Mouse (Mus musculus) CH12.LX (cell line): ENCODE measurements around the gene Bbs7. TPM values are rescaled to one million over a fixed set of nuclear protein-coding genes. Genes with fewer than 3 reads are reported as not detected.

ENCODE experiments used
- DNase-seq: peaks from one replicate; pipeline ENCODE4 v3.0.0-alpha.2; 2013; ENCODE audit errors: extremely low read depth
- H3K27ac ChIP-seq: 2 replicates; pipeline ENCODE4 v1.5.1; 2012; ENCODE audit warnings: low read depth, mild to moderate bottlenecking, control low read depth, moderate library complexity; ENCODE audit not compliant: insufficient read depth
- H3K27me3 ChIP-seq: replicated peaks from 2 replicates; pipeline ENCODE3; 2012; ENCODE audit warnings: inconsistent platforms
- H3K36me3 ChIP-seq, 2 experiments: replicated peaks in 1 of 2; 2 replicates each; pipeline versions ENCODE3 to v1.6.1; 2012; ENCODE audit warnings: inconsistent platforms in 1 of 2, low read length in 1 of 2, mild to moderate bottlenecking in 1 of 2, mixed read lengths in 1 of 2, moderate library complexity in 1 of 2; ENCODE audit not compliant: control insufficient read depth in 1 of 2, insufficient read depth in 1 of 2
- H3K4me1 ChIP-seq, 2 experiments: 2 replicates each; pipeline ENCODE4 v1.6.1; 2012; ENCODE audit warnings: inconsistent platforms in 1 of 2, moderate library complexity in 1 of 2; ENCODE audit not compliant: insufficient read depth in 2 of 2, control insufficient read depth in 1 of 2
- H3K4me2 ChIP-seq: 2 replicates; pipeline ENCODE4 v1.6.1; 2012; ENCODE audit warnings: low read depth, mild to moderate bottlenecking, control low read depth; ENCODE audit not compliant: poor library complexity, insufficient read depth, severe bottlenecking
- H3K4me3 ChIP-seq, 3 experiments: fragments of 150-350 bp in 1 of 3; sonication (generic) in 1 of 3; replicated peaks in 1 of 3; 2 replicates each; pipeline versions ENCODE3 to v1.5.1; 2011 to 2012; ENCODE audit warnings: low read depth in 2 of 3, low read length in 2 of 3, mild to moderate bottlenecking in 2 of 3, moderate library complexity in 2 of 3, control low read depth in 1 of 3, improper control_type of control experiment in 1 of 3, inconsistent platforms in 1 of 3, mixed read lengths in 1 of 3; ENCODE audit not compliant: poor library complexity in 1 of 3
- H3K79me2 ChIP-seq: replicated peaks from 2 replicates; pipeline ENCODE4 v1.6.1; 2012; ENCODE audit warnings: mild to moderate bottlenecking, moderate library complexity; ENCODE audit not compliant: control insufficient read depth, poor library complexity, insufficient read depth, severe bottlenecking; ENCODE audit errors: extremely low read depth
- H3K9ac ChIP-seq: 2 replicates; pipeline ENCODE4 v1.6.1; 2012; ENCODE audit warnings: low read depth, mild to moderate bottlenecking, control low read depth, moderate library complexity; ENCODE audit not compliant: insufficient read depth
- H3K9me3 ChIP-seq: replicated peaks from 2 replicates; pipeline ENCODE3; 2012; ENCODE audit warnings: low read length, inconsistent platforms, mixed read lengths
- BHLHE40 ChIP-seq: IDR thresholded peaks from 2 replicates; pipeline ENCODE4 v1.6.1; 2011; ENCODE audit warnings: mild to moderate bottlenecking, low read depth, low read length, improper control_type of control experiment
- CHD2 ChIP-seq: IDR thresholded peaks from 2 replicates; pipeline ENCODE4 v1.6.1; 2011; ENCODE audit warnings: low read length, improper control_type of control experiment
- CTCF ChIP-seq, 2 experiments: IDR thresholded peaks in 1 of 2; conservative IDR thresholded peaks in 1 of 2; 2 replicates each; pipeline ENCODE4 v1.5.1; 2011 to 2012; ENCODE audit warnings: low read depth in 2 of 2, low read length in 2 of 2, improper control_type of control experiment in 1 of 2, inconsistent platforms in 1 of 2, mild to moderate bottlenecking in 1 of 2, moderate library complexity in 1 of 2
- ELF1 ChIP-seq: IDR thresholded peaks from 2 replicates; pipeline ENCODE4 v1.6.1; 2014; ENCODE audit warnings: low read depth, mild to moderate bottlenecking, inconsistent platforms, low read length, improper control_type of control experiment
- HCFC1 ChIP-seq: IDR thresholded peaks from 2 replicates; pipeline ENCODE4 v1.6.1; 2012; ENCODE audit warnings: low read depth, mild to moderate bottlenecking, inconsistent platforms, low read length, improper control_type of control experiment
- JUN ChIP-seq: IDR thresholded peaks from 2 replicates; pipeline ENCODE4 v1.6.1; 2011; ENCODE audit warnings: low read depth, mild to moderate bottlenecking, low read length, improper control_type of control experiment, moderate library complexity; ENCODE audit not compliant: insufficient read depth
- JUND ChIP-seq: conservative IDR thresholded peaks from 2 replicates; pipeline ENCODE4 v1.6.1; 2011; ENCODE audit warnings: low read depth, low read length, improper control_type of control experiment
- KAT2A ChIP-seq: IDR thresholded peaks from 2 replicates; pipeline ENCODE4 v1.6.1; 2012; ENCODE audit warnings: low read length, improper control_type of control experiment, inconsistent platforms; ENCODE audit not compliant: insufficient replicate concordance
- MAFK ChIP-seq: IDR thresholded peaks from 2 replicates; pipeline ENCODE4 v1.6.1; 2011; ENCODE audit warnings: low read length, improper control_type of control experiment; ENCODE audit not compliant: insufficient replicate concordance
- MAX ChIP-seq: IDR thresholded peaks from 2 replicates; pipeline ENCODE4 v1.6.1; 2011; ENCODE audit warnings: low read length, improper control_type of control experiment
- MAZ ChIP-seq: IDR thresholded peaks from 2 replicates; pipeline ENCODE4 v1.6.1; 2012; ENCODE audit warnings: low read depth, mild to moderate bottlenecking, inconsistent platforms, low read length, improper control_type of control experiment, moderate library complexity
- NRF1 ChIP-seq: IDR thresholded peaks from 2 replicates; pipeline ENCODE4 v1.6.1; 2014; ENCODE audit warnings: low read depth, mild to moderate bottlenecking, inconsistent platforms, low read length, improper control_type of control experiment, moderate library complexity
- POLR2A ChIP-seq: IDR thresholded peaks from 2 replicates; pipeline ENCODE4 v1.6.1; 2011; ENCODE audit warnings: low read depth, mild to moderate bottlenecking, improper control_type of control experiment, low read length
- POLR2AphosphoS2 ChIP-seq: IDR thresholded peaks from 2 replicates; pipeline ENCODE4 v1.6.1; 2011; ENCODE audit warnings: low read depth, low read length, improper control_type of control experiment
- RAD21 ChIP-seq: IDR thresholded peaks from 2 replicates; pipeline ENCODE4 v1.6.1; 2011; ENCODE audit warnings: low read depth, mild to moderate bottlenecking, low read length, improper control_type of control experiment, moderate library complexity
- SMC3 ChIP-seq: IDR thresholded peaks from 2 replicates; pipeline ENCODE4 v1.6.1; 2011; ENCODE audit warnings: low read depth, low read length, improper control_type of control experiment
- TBP ChIP-seq: conservative IDR thresholded peaks from 2 replicates; pipeline ENCODE4 v1.6.1; 2011; ENCODE audit warnings: low read depth, low read length, improper control_type of control experiment
- TCF12 ChIP-seq: IDR thresholded peaks from 2 replicates; pipeline ENCODE4 v1.6.1; 2014; ENCODE audit warnings: low read depth, mild to moderate bottlenecking, inconsistent platforms, low read length, improper control_type of control experiment
- USF1 ChIP-seq: IDR thresholded peaks from 2 replicates; pipeline ENCODE4 v1.6.1; 2014; ENCODE audit warnings: low read depth, mild to moderate bottlenecking, inconsistent platforms, low read length, improper control_type of control experiment
- ZC3H11A ChIP-seq: IDR thresholded peaks from 2 replicates; pipeline ENCODE4 v1.6.1; 2012; ENCODE audit warnings: low read depth, mild to moderate bottlenecking, inconsistent platforms, low read length, improper control_type of control experiment
- ZKSCAN1 ChIP-seq: IDR thresholded peaks from 2 replicates; pipeline ENCODE4 v1.6.1; 2012; ENCODE audit warnings: low read depth, inconsistent platforms, low read length, improper control_type of control experiment, borderline replicate concordance
- ZMIZ1 ChIP-seq: IDR thresholded peaks from 2 replicates; pipeline ENCODE4 v1.6.1; 2012; ENCODE audit warnings: low read depth, mild to moderate bottlenecking, inconsistent platforms, low read length, improper control_type of control experiment
- ZNF384 ChIP-seq: IDR thresholded peaks from 2 replicates; pipeline ENCODE4 v1.6.1; 2012; ENCODE audit warnings: low read depth, low read length, improper control_type of control experiment, inconsistent platforms
- dilution Hi-C: fragments of 300-500 bp; cut with MboI; formaldehyde crosslinking; loops from 2 replicates; pipeline ENCODE4 v1.14.3; 2020; ENCODE audit warnings: low sequenced_read_pairs; ENCODE audit not compliant: extremely low pct_unique_long_range_greater_than_20kb, extremely low pct_ligation_motif_present
- in situ Hi-C: fragments of 300-500 bp; cut with MboI; formaldehyde crosslinking; loops from 3 replicates; pipeline ENCODE4 v1.14.3; 2019; ENCODE audit warnings: low sequenced_read_pairs, low pct_ligation_motif_present, low pct_unique_long_range_greater_than_20kb, mixed read lengths
- polyA plus RNA-seq: library from polyadenylated mRNA; unstranded; fragments of >175 nt; gene quantifications from 2 replicates; pipeline ENCODE4 v1.2.1, GENCODE M21; 2012; ENCODE audit warnings: low read depth; ENCODE audit not compliant: insufficient read length
- total RNA-seq, 2 experiments: library from RNA; depleted of rRNA; stranded (reverse); fragments of 300-350 nt in 1 of 2; fragments of >200 nt in 1 of 2; gene quantifications; 2 replicates each; pipeline ENCODE4 v1.2.3; 2012 to 2014

The Bbs7 gene
- total and polyA plus RNA-seq, 3 experiments = 1.6 to 6.6 (median 3.3) TPM

- no peak for DNase-seq
- in situ Hi-C loops = no loop called here
- H3K4me2 ChIP-seq = no peak overlapping the region
These were observed 82.9 kb downstream of the Bbs7 start for GRCm38 (mm10) chr3:36530345-36530744.

GRCm38 (mm10) chr3:36524466-36524865, 88.8 kb downstream of the Bbs7 start:
- H3K79me2 ChIP-seq = no peaks in the 10 kb centered on the region
- dilution Hi-C loops (no loop called here), in situ Hi-C loops (no loop called here)
- H3K27me3 ChIP-seq = peaks cover 7% of the 10 kb centered on the region
- H3K4me2 ChIP-seq = no peak overlapping the region
- no peaks in the 10 kb centered on the region for H3K9me3 ChIP-seq
- no peak for TF ChIP-seq RAD21
- no peak for TF ChIP-seq JUND
- TF ChIP-seq CTCF (conservative IDR thresholded peaks at IDR 0.05 in 1 of 2, IDR thresholded peaks at IDR 0.05 in 1 of 2; ENCODE audit: low read depth in 2 of 2, low read length in 2 of 2) = no peak
- TF ChIP-seq MAFK = no peak
- no peak for TF ChIP-seq HCFC1
- no peak for TF ChIP-seq ZNF384
- TF ChIP-seq ZMIZ1 = no peak
- TF ChIP-seq SMC3 = no peak
- TF ChIP-seq ELF1 = no peak
- TF ChIP-seq TBP = no peak
- no peak for TF ChIP-seq POLR2AphosphoS2
- no peak for TF ChIP-seq MAX
- TF ChIP-seq MAZ = no peak
- no peak for TF ChIP-seq NRF1
- TF ChIP-seq KAT2A = no peak
- TF ChIP-seq POLR2A = no peak
- no peak overlapping the region for H3K4me3 ChIP-seq
- no peak for DNase-seq
- peaks cover 0 to 3% of the 10 kb centered on the region in 2 experiments; a peak in 3 of 4 replicates for H3K4me1 ChIP-seq
- no peak overlapping the region for H3K27ac ChIP-seq
- no peak overlapping the region for H3K9ac ChIP-seq
- no peaks in the 10 kb centered on the region for H3K36me3 ChIP-seq

More at GRCm38 (mm10) chr3:36530345-36530744, 82.9 kb downstream of the Bbs7 start:
- TF ChIP-seq BHLHE40 = no peak
- no peak for TF ChIP-seq ZKSCAN1
- TF ChIP-seq HCFC1 = no peak
- no peak for TF ChIP-seq MAFK
- TF ChIP-seq ZMIZ1 = no peak
- TF ChIP-seq ZC3H11A = no peak
- no peak for TF ChIP-seq USF1
- TF ChIP-seq JUN = no peak
- no peak for TF ChIP-seq CHD2
- TF ChIP-seq MAX = no peak
- TF ChIP-seq POLR2AphosphoS2 = no peak
- TF ChIP-seq TBP = no peak
- no peak for TF ChIP-seq TCF12
- dilution Hi-C loops = no loop called here
- peaks cover 0 to 6% of the 10 kb centered on the region in 2 experiments; a peak in 2 of 4 replicates for H3K4me1 ChIP-seq
- no peak overlapping the region for H3K4me3 ChIP-seq
- H3K27me3 ChIP-seq = peaks cover 7% of the 10 kb centered on the region
- H3K79me2 ChIP-seq = no peaks in the 10 kb centered on the region
- H3K36me3 ChIP-seq = no peaks in the 10 kb centered on the region
- no peak overlapping the region for H3K9ac ChIP-seq
- no peak overlapping the region for H3K27ac ChIP-seq
- no peaks in the 10 kb centered on the region for H3K9me3 ChIP-seq

Other genes with a start within 250 kb of the Bbs7 start
- gene Anxa5, start 137.6 kb downstream of the Bbs7 start, total RNA-seq (2012; rRNA removed) = 38.4 and 43.4 TPM in 2 replicates
- gene Anxa5, start 137.6 kb downstream of the Bbs7 start, total RNA-seq (2014; rRNA removed) = 30.8 and 35.4 TPM in 2 replicates
- gene Anxa5, start 137.6 kb downstream of the Bbs7 start, polyA plus RNA-seq = 45.0 and 47.1 TPM in 2 replicates
- gene 1810062G17Rik, start 137.5 kb downstream of the Bbs7 start, total RNA-seq (2012; rRNA removed) = 3.1 and 3.3 TPM in 2 replicates
- 3.2 and 3.9 TPM in 2 replicates for gene 1810062G17Rik, start 137.5 kb downstream of the Bbs7 start, total RNA-seq (2014; rRNA removed)
- 2.2 and 3.1 TPM in 2 replicates for gene 1810062G17Rik, start 137.5 kb downstream of the Bbs7 start, polyA plus RNA-seq
- gene Gm11549, start 91.7 kb downstream of the Bbs7 start, total RNA-seq (2012; rRNA removed) = not detected in 2 replicates
- gene Gm11549, start 91.7 kb downstream of the Bbs7 start, total RNA-seq (2014; rRNA removed) = not detected in 2 replicates
- gene Gm11549, start 91.7 kb downstream of the Bbs7 start, polyA plus RNA-seq = not detected in 2 replicates
- 60.6 and 77.4 TPM in 2 replicates for gene Exosc9, start 60.9 kb downstream of the Bbs7 start, total RNA-seq (2012; rRNA removed)
- gene Exosc9, start 60.9 kb downstream of the Bbs7 start, total RNA-seq (2014; rRNA removed) = 128 and 151 TPM in 2 replicates
- gene Exosc9, start 60.9 kb downstream of the Bbs7 start, polyA plus RNA-seq = 144 and 149 TPM in 2 replicates
- 94.7 and 117 TPM in 2 replicates for gene Ccna2, start 41.3 kb downstream of the Bbs7 start, total RNA-seq (2012; rRNA removed)
- gene Ccna2, start 41.3 kb downstream of the Bbs7 start, total RNA-seq (2014; rRNA removed) = 240 and 277 TPM in 2 replicates
- gene Ccna2, start 41.3 kb downstream of the Bbs7 start, polyA plus RNA-seq = 133 and 148 TPM in 2 replicates
- gene Trpc3, start 76.7 kb upstream of the Bbs7 start, total RNA-seq (2012; rRNA removed) = not detected in 2 replicates
- gene Trpc3, start 76.7 kb upstream of the Bbs7 start, total RNA-seq (2014; rRNA removed) = not detected in 2 replicates
- gene Trpc3, start 76.7 kb upstream of the Bbs7 start, polyA plus RNA-seq = not detected in 2 replicates
- gene 4932438A13Rik, start 249.6 kb upstream of the Bbs7 start, total RNA-seq (2012; rRNA removed) = 12.8 and 14.7 TPM in 2 replicates
- 5.9 and 6.3 TPM in 2 replicates for gene 4932438A13Rik, start 249.6 kb upstream of the Bbs7 start, total RNA-seq (2014; rRNA removed)
- gene 4932438A13Rik, start 249.6 kb upstream of the Bbs7 start, polyA plus RNA-seq = 19.5 and 20.3 TPM in 2 replicates